Mouse (Mus musculus): ENCODE data around the gene Myo9a.
A peak's percentile ranks its signal among the peaks of the same experiment; 100 is the strongest.

Gene Myo9a

GRCm38 (mm10) chr9:59750267-59751065 lies at the start of gene Myo9a, which contains the start of gene Senp8:
Gene Myo9a, plus strand, starts transcription at chr9:59750896.
Gene Senp8, minus strand, starts transcription at chr9:59750710.
- DNase-seq (ENCODE audit: inconsistent age in 2 of 2, low spot score in 1 of 2) = peak; percentile 100

- DNase-seq (ENCODE audit: inconsistent age in 2 of 2, low spot score in 1 of 2) = no peak
Measured at GRCm38 (mm10) chr9:59701094-59701493, 49.6 kb upstream of the Myo9a start.

- no peak for DNase-seq (ENCODE audit: inconsistent age in 2 of 2, low spot score in 1 of 2)
Measured at GRCm38 (mm10) chr9:59703099-59703498, 47.6 kb upstream of the Myo9a start.

- DNase-seq (ENCODE audit: inconsistent age in 2 of 2, low spot score in 1 of 2) = no peak
Measured at GRCm38 (mm10) chr9:59706850-59707825, 43.6 kb upstream of the Myo9a start.

GRCm38 (mm10) chr9:59709225-59709624 lies 41.5 kb upstream of the Myo9a start:
- peak in 1 of 2 experiments; percentile 39 for DNase-seq (ENCODE audit: inconsistent age in 2 of 2, low spot score in 1 of 2)

- DNase-seq (ENCODE audit: inconsistent age in 2 of 2, low spot score in 1 of 2) = no peak
Measured at GRCm38 (mm10) chr9:59716275-59716898, 34.3 kb upstream of the Myo9a start.

- DNase-seq (ENCODE audit: inconsistent age in 2 of 2, low spot score in 1 of 2) = no peak
Measured at GRCm38 (mm10) chr9:59718237-59718636, 32.5 kb upstream of the Myo9a start.

GRCm38 (mm10) chr9:59721144-59721543 lies 29.6 kb upstream of the Myo9a start:
- no peak for DNase-seq (ENCODE audit: inconsistent age in 2 of 2, low spot score in 1 of 2)

GRCm38 (mm10) chr9:59723096-59723657 lies 27.5 kb upstream of the Myo9a start:
- peak; percentile 58 to 91 for DNase-seq (ENCODE audit: inconsistent age in 2 of 2, low spot score in 1 of 2)

- DNase-seq (ENCODE audit: inconsistent age in 2 of 2, low spot score in 1 of 2) = peak in 1 of 2 experiments; percentile 27
Measured at GRCm38 (mm10) chr9:59723791-59724442, 26.8 kb upstream of the Myo9a start.

GRCm38 (mm10) chr9:59725515-59725914 lies 25.2 kb upstream of the Myo9a start:
- no peak for DNase-seq (ENCODE audit: inconsistent age in 2 of 2, low spot score in 1 of 2)

GRCm38 (mm10) chr9:59727569-59728286 lies 23.0 kb upstream of the Myo9a start:
- DNase-seq (ENCODE audit: inconsistent age in 2 of 2, low spot score in 1 of 2) = no peak

- no peak for DNase-seq (ENCODE audit: inconsistent age in 2 of 2, low spot score in 1 of 2)
Measured at GRCm38 (mm10) chr9:59731136-59731535, 19.6 kb upstream of the Myo9a start.

- DNase-seq (ENCODE audit: inconsistent age in 2 of 2, low spot score in 1 of 2) = no peak
Measured at GRCm38 (mm10) chr9:59733075-59733474, 17.6 kb upstream of the Myo9a start.

- DNase-seq (ENCODE audit: inconsistent age in 2 of 2, low spot score in 1 of 2) = peak; percentile 11 to 40
Measured at GRCm38 (mm10) chr9:59735394-59735793, 15.3 kb upstream of the Myo9a start.

- DNase-seq (ENCODE audit: inconsistent age in 2 of 2, low spot score in 1 of 2) = no peak
Measured at GRCm38 (mm10) chr9:59740593-59740992, 10.1 kb upstream of the Myo9a start.

- no peak for DNase-seq (ENCODE audit: inconsistent age in 2 of 2, low spot score in 1 of 2)
Measured at GRCm38 (mm10) chr9:59743903-59744302, 6.8 kb upstream of the Myo9a start.

- DNase-seq (ENCODE audit: inconsistent age in 2 of 2, low spot score in 1 of 2) = no peak
Measured at GRCm38 (mm10) chr9:59748387-59748786, 2.3 kb upstream of the Myo9a start.

- DNase-seq (ENCODE audit: inconsistent age in 2 of 2, low spot score in 1 of 2) = peak; percentile 25 to 51
Measured at GRCm38 (mm10) chr9:59748969-59749368, 1.7 kb upstream of the Myo9a start.
